Mouse (Mus musculus) lung, adult 2 months (tissue): ENCODE data around the gene Acap2. TPM values are rescaled to one million over a fixed set of nuclear protein-coding genes. Genes with fewer than 3 reads are reported as not detected.

Source experiments
- DNase-seq: peaks from one replicate; pipeline ENCODE4 v3.0.0; 2022
- H3K4me1 ChIP-seq: fragments of 200-500 bp; 2 replicates; pipeline ENCODE4 v1.6.1; 2011; ENCODE audit warnings: low read length; ENCODE audit not compliant: control insufficient read depth, insufficient read depth
- H3K4me3 ChIP-seq: fragments of 200-500 bp; replicated peaks from 2 replicates; pipeline ENCODE3; 2011; ENCODE audit warnings: low read depth, mild to moderate bottlenecking, control low read depth, low read length; ENCODE audit errors: extremely low read depth
- CTCF ChIP-seq: fragments of 200-500 bp; IDR thresholded peaks from 2 replicates; pipeline ENCODE4 v1.5.1; 2011; ENCODE audit warnings: mild to moderate bottlenecking, low read length, control low read depth; ENCODE audit not compliant: insufficient read depth
- POLR2A ChIP-seq: fragments of 200-500 bp; IDR thresholded peaks from 2 replicates; pipeline ENCODE4 v1.6.1; 2011; ENCODE audit warnings: low read depth, mild to moderate bottlenecking, control low read depth, low read length, borderline replicate concordance; ENCODE audit errors: extremely low read depth
- WGBS: fragments of 180-500 bp; shearing (Covaris S2); methylation state at CpG from one replicate; pipeline ENCODE4 v1.1.7; 2018; 5-methylcytosine and 5-hydroxymethylcytosine counted together
- polyA plus RNA-seq: library from polyadenylated mRNA; depleted of rRNA; stranded (reverse); fragments of >200 nt; gene quantifications from 2 replicates; pipeline ENCODE4 v1.2.3, GENCODE M21; 2012

The Acap2 gene
- polyA plus RNA-seq, 1 experiment: 21.8 TPM

DNA sequence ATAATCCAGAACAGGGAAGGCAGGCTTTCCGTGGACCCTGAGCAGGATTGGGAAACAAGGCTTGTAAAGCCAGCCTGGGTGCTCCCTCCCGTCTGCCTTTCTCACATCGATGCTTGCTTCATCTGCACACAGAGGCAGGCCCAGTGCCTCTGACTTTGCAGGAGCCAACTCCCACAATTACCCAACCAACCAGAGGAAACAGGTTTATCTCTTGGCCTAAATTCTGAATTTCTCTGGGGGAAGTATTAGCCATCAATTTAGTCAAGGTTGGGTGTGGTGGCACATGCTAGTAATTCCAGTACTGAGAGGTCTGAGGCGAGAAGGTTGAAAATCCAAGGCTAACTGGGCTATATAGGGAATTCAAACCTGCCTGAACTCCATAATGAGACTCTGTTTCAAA is 9.4 kb upstream of the Acap2 start:
- no peak for DNase-seq
- WGBS: 35% methylated on average over 4 of the region's 4 CpGs
- peaks cover 10% of the 10 kb centered on the region for H3K4me1 ChIP-seq
- H3K4me3 ChIP-seq: no peak overlapping the region
- TF ChIP-seq POLR2A (no peak), CTCF (no peak)

DNA sequence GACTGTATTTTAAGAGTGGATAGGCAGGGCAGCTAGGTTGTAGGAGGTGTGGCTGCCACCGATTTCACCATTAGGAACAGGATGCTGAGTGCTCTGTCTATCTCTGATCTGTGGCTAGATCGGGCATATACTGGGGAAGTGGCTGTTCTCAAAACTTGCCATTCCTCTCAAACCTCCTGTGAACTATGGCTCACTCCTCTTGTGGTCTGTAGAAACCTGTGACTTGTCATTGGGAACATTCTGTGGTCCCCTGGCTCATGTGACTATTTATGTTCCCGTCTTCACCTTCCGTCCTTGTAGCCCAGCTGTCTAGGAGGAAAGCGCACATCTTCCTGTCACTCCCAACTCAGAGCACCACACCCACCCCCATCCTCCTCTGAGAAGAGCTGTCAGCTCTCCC is 8.9 kb upstream of the Acap2 start:
- Histone ChIP-seq H3K4me1 (peaks cover 10% of the 10 kb centered on the region), H3K4me3 (no peak overlapping the region)
- 35% methylated on average over 5 of the region's 5 CpGs for WGBS
- DNase-seq: no peak
- TF ChIP-seq POLR2A (no peak), CTCF (no peak)

DNA sequence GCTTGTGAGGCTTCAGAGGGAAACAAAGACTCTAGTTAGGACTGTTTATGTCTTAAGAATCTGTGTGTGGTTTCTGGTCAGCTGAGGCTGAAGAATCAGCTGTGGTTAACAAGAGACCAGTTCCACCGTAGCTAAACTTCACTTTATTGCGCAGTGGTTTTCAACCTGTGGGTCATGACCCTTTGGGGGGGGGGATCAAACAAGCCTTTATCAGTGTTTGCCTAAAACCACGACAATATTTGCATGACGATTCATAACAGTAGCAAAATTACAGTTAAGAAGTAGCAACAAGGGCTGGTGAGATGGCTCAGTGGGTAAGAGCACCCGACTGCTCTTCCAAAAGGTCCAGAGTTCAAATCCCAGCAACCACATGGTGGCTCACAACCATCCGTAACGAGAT is 4.7 kb upstream of the Acap2 start:
- no peak for DNase-seq
- WGBS: 73% methylated on average over 7 of the region's 7 CpGs
- TF ChIP-seq POLR2A (no peak), CTCF (no peak)
- H3K4me1 ChIP-seq: peaks cover 7% of the 10 kb centered on the region
- no peak overlapping the region for H3K4me3 ChIP-seq

DNA sequence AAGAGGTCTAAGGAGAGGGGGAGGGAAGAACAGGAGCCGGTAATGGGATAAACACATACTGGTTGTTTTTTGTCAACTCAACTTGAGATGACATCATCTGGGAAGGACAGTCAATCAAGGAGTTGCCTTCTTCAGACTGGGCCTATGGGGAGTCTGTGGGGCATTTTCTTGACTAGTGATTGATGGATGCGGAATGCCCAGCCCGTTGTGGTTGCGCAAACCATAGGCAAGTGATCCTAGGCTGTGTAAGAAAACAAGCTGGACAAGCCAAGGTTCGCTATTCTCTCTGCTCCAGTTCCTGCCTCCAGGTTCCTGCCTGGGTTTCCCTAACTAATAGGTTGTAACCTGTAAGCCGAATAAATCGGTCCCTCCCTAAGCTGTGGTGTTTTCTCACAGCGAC is 4.1 kb upstream of the Acap2 start:
- TF ChIP-seq CTCF (no peak), POLR2A (no peak)
- 85% methylated on average over 8 of the region's 8 CpGs for WGBS
- DNase-seq: no peak

DNA sequence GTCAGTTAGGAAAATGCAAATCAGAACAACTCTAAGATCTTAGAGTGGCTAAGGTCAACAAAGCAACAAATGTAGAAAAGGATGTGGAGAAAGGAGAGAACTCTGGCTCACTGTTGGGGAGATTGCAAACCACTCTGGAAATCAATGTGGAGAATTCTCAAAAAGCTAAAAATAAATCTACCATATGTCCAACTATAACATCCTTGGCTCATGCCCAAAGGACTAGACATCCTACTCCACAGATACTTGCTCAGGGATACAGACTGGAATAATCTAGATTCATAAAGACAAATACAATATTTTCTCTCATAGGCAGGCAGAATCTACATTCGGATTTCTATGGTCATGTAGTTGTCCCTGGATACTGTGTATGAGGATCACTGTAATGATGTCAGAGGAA is 3.2 kb upstream of the Acap2 start:
- WGBS: 78% methylated on average over 1 of the region's 1 CpGs
- TF ChIP-seq CTCF (no peak), POLR2A (no peak)
- no peak for DNase-seq
- H3K4me1 ChIP-seq: peaks cover 4% of the 10 kb centered on the region
- H3K4me3 ChIP-seq: no peak overlapping the region

More for the DNA sequence above, 4.1 kb upstream of the Acap2 start:
- Histone ChIP-seq H3K4me3 (no peak overlapping the region), H3K4me1 (peaks cover 7% of the 10 kb centered on the region)

DNA sequence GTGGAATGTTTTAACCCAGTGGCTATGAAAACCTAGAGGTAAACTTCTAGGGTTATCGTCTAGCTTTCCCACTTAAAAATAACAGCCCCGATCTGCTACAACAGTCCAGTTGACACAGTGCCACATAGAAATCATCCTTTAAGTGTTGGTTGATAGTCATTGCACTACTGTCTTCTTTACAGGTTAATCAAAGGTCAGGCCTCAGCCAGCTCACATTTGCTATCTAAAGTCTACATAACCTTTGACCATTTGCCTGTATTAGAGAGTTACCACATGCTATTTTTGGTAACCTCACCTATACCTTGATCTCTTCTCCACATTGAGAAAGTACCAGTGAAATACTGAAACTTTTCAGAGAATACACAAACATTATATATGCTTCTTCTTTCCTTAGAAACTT is 659 bp upstream of the Acap2 start:
- 53% methylated on average over 2 of the region's 2 CpGs for WGBS
- DNase-seq: no peak
- Histone ChIP-seq H3K4me3 (no peak overlapping the region), H3K4me1 (peaks cover 6% of the 10 kb centered on the region)
- no peak for TF ChIP-seq POLR2A
- no peak for TF ChIP-seq CTCF

DNA sequence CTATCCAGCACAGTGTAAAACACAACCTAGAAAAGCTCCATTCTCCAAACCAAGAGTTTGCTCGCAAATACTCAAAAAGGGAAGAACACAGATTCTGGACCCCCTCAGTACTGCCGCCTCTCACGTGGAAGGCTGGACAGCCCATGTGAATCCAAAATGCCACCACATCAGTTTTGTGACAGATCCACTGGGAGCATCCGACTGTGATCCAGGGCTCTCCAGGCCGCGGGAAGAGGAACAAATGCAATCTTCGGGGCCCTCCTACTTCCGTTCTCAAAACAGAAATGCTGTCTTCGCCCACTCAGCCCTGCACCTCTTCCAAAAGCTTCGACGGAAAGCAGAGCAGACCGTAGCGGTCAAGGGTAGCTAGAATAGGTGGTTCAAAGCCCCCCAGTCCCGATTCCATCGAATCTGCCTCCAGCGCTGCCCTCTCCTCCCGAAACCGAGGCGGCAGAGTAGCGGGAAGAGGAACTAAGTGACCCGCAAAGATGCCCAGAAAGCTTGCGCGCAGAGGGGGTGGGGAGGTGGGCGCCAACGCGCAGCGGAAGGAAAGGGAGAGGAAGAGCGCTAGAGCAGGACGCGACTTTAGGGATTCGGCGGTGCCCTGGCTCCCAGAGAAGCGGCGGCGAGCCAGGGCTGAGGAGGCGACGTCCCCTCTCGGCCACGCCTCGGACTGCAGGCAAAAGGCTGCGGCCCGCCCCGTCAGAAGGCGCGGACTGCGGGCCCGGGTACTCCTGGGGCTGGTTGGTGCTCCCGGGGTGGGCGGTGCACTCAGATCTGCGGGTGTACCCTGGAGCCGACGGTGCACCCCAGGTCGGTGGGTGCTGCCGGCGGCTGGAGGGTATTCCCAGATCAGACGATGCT is 887 bp downstream of the Acap2 start:
- H3K4me1 ChIP-seq: peaks cover 6% of the 10 kb centered on the region
- peak overlapping the region; percentile 64 for H3K4me3 ChIP-seq
- WGBS: 1% methylated on average over 56 of the region's 56 CpGs
- TF ChIP-seq POLR2A (peak; percentile 47; the same call in 1 of the 2 replicates), CTCF (no peak)
- peak; percentile 65 for DNase-seq

DNA sequence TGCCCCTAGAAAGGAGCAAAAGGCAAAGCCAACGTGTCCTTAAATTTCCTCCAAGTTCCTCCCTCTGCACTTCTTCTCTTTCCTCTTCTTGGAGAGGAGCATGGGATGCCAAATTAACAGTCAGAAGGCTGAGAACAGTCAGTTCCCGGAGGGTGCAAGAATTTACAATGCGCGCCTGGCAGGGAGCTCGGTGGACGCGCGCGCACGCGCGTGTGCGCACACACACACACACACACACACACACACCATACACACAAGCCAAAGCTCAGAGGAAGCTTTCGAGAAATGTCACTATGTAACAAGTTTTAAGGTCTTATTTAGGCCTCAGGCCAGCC is 1.5 kb downstream of the Acap2 start:
- TF ChIP-seq CTCF (no peak), POLR2A (no peak)
- no peak for DNase-seq
- 5% methylated on average over 14 of the region's 14 CpGs for WGBS
- H3K4me1 ChIP-seq: peaks cover 10% of the 10 kb centered on the region
- H3K4me3 ChIP-seq: peak overlapping the region; percentile 64

DNA sequence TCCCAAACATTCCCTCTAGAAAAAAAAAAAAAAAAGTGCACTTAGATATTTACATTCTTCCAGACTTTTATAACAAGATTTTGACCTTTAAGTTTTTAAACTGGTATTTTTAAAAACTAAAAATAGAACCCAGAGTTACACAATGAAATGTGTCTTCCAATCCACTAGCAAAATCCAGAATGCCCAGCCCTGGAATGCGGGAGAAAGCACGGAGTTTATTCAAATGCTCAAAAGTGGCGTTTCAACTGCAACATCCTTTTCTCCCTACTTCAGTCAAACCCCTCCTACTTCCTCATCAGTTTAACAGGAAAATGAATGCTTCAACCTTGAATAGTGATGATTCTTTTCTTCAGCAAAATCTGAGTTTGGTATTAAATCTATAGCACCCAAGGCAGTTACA is 4.1 kb downstream of the Acap2 start:
- DNase-seq: no peak
- WGBS: 12% methylated on average over 3 of the region's 3 CpGs
- peaks cover 24% of the 10 kb centered on the region for H3K4me1 ChIP-seq
- H3K4me3 ChIP-seq: no peak overlapping the region
- TF ChIP-seq CTCF: no peak

DNA sequence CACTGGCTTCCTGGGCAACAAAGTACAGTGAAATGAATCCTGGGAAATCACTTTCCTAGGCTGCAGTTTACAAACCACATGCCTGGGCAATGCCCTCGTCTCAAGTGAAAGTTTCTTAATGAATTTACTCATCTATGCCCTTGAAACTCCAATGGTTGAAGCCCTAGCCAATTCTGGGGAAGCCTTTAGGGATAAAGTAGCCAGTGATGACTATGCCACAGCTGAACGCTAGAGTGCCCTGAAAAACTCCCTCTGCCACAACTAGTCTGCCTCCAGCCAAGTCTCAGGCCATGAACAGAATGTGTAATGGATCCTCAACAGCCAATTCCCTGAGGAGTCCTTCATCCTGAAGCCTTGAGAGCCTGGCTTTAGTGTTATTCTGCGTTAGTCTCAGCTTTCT is 8.5 kb downstream of the Acap2 start:
- Histone ChIP-seq H3K4me1 (peaks cover 36% of the 10 kb centered on the region), H3K4me3 (no peak overlapping the region)
- TF ChIP-seq POLR2A (no peak), CTCF (no peak)
- WGBS: 38% methylated on average over 3 of the region's 3 CpGs
- DNase-seq: no peak

DNA sequence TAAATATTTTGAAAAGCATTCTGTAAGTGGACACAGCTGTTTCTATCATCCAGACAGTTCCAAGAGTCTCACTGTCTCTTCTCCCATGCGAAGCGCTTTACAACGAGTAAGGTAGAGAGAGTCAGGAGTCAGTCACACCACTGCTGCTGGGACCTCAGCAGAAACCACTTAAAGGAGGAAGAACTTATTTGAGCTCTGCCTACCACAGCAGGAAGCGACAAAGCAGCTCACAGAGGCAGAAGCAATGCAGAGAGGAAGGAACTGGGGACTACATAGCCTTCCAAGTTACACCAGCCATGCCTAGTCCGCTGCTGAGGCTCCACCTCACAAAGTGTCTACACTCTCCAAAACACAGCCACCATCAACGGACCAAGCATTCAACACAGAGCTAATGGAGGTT is 9.2 kb downstream of the Acap2 start:
- H3K4me3 ChIP-seq: no peak overlapping the region
- no peak for TF ChIP-seq POLR2A
- no peak for TF ChIP-seq CTCF
- peak; percentile 23 for DNase-seq
- 14% methylated on average over 6 of the region's 6 CpGs for WGBS
- peaks cover 38% of the 10 kb centered on the region for H3K4me1 ChIP-seq
